Mouse (Mus musculus) embryo, embryonic 11 days (tissue): ENCODE results near the gene Unc119.

Experiments
- DNase-seq: peaks from one replicate; pipeline ENCODE4 v3.0.0-alpha.2; 2015

Unc119 gene

GRCm38 (mm10) chr11:78344890-78345715, 1.8 kb downstream of the Unc119 start:
- DNase-seq, result no peak

- no peak for DNase-seq
These were observed 2.5 kb downstream of the Unc119 start for GRCm38 (mm10) chr11:78345801-78346200.

- DNase-seq, result no peak
These were observed 3.2 kb downstream of the Unc119 start for GRCm38 (mm10) chr11:78346326-78347069.

GRCm38 (mm10) chr11:78347070-78347754, 3.9 kb downstream of the Unc119 start:
- DNase-seq, result peak; percentile 83

- no peak for DNase-seq
These were observed 4.6 kb downstream of the Unc119 start for GRCm38 (mm10) chr11:78347908-78348307.

DNA sequence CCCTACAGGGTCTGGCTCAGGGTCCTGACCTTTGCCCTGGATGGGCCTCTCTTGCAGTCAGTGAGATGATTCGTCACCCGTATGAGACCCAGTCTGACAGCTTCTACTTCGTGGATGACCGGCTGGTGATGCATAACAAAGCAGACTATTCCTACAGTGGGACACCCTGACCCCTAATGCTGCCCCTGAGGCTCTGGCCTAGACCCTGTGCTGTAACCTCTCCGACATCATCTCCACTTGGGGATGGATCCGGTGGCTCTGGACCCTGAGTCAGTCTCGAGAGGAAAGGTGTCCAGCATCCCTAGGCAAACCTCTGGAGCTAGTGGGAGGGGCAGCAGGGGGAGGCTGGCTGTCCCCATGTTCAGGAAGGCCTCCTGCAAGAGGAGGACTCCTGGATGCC, 5.2 kb downstream of the Unc119 start:
- no peak for DNase-seq

DNA sequence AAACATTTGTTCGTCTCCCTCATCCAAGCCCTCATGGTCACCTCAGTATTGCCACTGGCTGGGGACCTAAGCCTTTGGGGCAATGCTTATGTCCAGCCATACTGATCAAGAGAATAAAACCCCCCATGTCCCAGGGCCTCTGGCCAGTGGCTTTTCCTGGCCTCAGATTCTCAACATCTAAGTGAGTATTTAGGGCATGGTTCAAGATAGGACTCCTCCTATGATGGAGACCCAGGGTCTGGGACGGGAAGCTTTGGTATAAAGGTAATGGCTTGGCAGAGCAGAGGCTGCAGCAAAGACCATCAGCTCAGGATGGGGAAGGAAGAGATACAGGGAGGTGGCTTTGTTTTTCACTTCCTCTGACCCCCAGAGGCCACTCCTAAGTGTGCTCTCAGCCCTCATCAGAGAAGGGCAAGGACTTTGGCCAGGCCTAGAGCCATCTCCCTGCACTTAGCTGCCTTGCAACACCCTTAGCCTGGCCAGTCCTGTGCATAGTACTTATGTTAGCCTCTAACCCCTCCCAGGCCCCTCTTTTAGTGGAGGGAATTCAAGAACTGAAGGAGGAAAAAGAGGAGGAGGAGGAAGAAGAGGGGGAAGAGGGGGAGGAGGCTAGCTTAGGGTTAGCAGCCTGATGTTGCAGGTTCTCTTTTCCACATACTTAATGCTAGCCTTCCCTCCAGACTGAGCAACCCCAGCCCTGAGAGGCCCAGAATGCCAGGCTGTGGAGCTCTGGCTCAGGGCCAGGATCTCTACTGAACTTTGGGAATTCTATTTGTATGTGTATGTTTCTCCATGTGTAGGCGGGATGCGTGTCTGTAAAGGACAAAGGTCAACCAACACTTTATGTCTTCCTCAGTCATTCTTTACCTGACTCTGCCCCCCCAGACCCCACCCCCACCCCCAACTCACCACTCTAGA, 6.4 kb downstream of the Unc119 start:
- DNase-seq, result no peak

GRCm38 (mm10) chr11:78353081-78353480, 9.8 kb downstream of the Unc119 start:
- no peak for DNase-seq

GRCm38 (mm10) chr11:78354905-78355304, 11.6 kb downstream of the Unc119 start:
- DNase-seq, result no peak

DNA sequence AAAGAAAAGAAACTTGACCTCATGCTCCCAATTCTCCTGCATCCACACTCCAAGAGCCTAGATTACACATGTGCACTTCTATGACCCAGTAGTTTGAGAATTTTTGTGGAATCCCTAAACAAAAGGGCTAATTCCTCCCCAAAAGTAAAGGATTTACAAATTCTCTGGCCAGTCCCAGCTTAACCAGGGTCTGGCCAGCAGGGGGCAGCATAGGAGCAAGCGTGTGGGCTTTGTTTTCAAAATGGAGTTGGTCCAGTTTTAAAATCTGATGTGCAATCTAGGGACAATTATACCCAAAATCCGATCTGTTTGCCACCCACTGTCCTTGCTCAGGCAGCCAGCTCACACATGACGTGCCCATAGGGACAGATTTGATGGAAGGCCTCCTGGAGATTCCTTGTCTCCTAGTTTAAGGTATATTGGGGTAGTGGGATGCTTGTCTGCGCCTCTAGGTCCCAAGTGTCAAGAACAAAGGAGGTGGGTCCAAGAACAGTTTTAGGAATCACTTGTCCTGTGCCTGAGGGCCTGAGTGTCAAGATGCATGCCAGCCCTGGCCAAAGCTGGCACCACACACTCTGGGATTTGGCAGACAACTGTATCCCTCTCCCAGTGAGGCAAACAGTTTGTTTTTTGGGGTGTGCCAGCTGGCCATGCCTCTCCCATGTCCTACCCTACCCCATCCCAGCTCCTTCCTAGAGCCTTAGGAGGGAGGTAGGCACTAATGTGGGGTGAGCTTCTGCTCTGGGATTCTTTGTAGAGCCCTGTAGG, 12.4 kb downstream of the Unc119 start:
- DNase-seq, result peak; percentile 81

DNA sequence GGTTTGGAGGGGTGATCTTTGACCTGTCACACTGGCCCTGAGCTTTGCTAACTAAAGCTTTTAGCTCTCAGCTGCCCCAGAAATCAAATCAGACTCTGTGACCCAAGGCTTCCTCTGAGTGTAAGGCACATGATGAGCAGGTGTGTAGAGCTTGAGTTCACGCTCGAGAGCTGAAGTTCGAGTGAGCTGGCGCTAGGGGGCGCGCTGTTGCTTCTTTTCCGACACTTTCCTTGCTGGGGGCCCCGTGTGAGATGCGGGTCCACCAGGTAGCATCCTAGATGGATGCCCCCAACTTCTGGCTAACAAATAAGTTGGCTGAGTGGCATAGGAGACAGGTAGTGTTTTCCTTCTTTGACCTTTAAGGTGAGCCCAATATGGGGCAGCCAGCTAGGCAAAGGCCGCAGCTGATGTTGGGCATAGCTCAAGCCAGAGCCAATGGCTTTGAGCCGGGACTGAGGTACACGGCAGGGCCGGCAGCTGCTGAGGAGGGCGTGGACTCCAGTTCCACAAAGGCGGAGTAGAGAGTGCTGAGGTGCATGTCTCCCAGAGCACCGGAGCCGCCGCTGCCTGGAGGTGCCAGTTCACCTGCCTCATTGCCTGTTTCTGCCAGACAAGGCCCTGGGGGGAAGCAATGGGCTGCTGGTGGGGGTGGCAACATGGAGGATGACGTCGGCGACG, 15.2 kb downstream of the Unc119 start:
- DNase-seq, result peak; percentile 51

DNA sequence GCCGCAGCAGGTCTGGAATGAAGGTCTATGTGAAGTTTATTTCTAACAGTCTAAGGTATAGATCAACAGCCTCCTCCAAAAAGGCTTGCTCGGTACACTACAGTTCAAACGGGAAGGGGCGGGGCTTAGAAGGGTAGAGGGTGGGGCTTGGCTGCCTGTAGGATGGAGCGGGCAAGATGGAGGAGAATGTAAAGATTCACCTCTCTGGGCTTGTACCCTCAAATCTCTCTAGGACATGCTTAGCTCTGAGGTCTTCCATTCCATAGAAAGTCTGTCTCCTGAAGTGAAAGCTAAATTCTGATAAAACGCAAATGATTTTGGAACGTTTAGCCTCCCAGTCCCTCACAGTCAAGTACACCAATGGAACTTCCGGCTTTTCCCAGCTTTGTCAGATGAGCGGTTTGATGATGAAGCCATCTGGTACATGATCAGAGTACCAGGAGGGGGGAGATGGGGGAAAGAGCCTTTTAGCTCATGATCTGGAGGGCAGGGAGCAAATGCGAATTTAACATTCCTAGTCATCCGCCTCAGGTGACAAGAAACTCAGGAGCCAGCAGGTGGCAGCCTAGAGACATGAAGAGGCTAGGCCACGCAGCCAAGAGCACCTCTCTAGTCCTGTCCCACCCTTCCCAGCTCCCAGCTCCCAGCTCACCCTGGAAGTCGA, 17.0 kb downstream of the Unc119 start:
- DNase-seq, result peak; percentile 90

DNA sequence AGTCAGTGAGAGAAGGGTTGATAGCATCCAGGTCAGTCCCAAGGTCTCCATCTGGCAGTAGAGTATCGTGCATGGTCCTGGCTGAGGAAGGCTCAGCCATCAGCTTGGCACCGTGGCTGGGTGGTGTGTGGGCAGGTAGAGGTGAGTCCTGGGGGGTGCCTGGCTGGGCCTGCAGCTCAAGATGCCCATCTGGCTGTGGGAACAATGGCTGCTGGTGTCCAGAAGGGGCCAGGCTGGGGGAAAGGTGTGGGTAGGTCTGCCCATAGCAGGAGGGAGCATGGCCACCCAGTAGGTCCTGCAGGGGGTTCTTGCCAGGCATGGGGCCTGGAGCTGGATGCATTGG, 17.5 kb downstream of the Unc119 start:
- no peak for DNase-seq

GRCm38 (mm10) chr11:78363309-78364007, 20.2 kb downstream of the Unc119 start:
- no peak for DNase-seq

DNA sequence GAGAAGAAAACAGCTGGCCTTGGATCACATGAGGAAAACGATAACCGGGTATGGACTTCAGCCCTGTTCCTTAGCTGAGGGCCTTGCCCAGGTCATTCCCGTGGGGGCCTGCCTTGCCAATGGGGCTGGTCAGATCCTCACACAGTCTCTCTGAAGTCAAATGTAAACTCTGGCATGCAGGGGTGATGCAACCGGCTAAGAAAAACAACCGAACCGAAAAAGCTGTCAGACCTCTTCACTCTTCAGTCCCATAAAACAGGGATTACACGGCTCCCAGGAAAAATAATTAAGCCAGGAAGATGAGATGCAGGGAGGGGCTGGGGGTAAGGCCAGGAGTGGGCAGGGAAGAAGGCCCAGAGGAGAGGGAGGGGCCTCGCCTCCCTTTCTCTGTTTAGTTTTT, 20.8 kb downstream of the Unc119 start:
- no peak for DNase-seq

DNA sequence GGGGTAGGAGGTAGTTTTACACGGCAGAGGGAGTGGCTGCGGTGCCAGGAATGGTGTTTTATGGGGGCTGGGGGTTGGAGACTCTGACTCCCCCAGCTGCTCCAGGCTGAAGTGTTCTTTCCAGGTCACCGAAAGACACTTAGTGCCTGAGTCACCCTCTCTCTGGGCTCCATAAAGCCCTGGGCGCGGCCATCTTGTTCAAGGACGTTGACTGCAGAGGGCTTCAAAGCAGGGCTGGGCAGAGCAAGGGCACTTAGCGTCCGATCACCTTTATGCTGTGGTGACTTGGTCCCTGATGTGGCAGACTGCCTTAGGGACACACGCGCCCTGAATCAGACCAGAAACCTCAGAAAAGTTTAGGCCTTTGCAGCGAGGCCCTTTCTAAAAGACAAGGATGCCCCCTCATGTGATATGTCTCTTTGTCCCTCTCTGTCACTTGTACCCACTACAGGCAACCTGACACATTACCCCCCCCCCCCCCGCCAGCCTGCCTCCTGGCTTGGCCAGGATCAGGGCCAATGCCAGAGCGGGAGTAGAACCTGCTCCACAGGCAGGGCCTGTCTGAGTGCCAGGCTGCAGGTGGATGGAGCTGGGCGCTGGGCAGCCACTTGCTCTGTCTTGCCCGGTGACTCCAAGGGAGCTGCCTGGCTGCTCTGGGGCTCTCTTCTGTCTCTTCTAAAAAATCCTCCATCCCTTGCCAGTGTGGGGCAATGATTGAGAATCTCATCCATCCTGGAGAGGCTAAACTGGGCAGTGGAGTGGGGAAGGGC, 24.4 kb downstream of the Unc119 start:
- no peak for DNase-seq

DNA sequence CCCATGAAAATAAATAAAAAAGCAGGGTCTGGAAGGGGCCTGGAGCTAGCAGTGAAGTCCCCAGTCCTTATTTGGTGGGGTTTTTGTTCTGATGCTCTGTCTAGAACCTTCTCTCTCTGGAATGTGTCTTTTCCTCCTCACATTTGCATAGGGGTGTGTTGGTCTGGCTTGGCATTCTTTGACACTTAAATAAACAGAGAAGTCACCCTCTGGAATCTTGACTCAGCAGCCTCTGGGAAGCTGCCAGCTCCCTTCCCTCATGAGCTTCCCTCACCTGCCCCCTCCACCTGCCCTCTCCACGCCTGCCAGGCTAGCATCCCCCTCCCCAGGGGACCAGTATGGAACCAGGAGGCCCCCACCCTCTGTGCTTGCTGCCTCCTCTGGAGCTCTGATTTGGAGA, 27.1 kb downstream of the Unc119 start:
- no peak for DNase-seq

- DNase-seq, result no peak
These were observed 28.4 kb downstream of the Unc119 start for GRCm38 (mm10) chr11:78371711-78372110.

DNA sequence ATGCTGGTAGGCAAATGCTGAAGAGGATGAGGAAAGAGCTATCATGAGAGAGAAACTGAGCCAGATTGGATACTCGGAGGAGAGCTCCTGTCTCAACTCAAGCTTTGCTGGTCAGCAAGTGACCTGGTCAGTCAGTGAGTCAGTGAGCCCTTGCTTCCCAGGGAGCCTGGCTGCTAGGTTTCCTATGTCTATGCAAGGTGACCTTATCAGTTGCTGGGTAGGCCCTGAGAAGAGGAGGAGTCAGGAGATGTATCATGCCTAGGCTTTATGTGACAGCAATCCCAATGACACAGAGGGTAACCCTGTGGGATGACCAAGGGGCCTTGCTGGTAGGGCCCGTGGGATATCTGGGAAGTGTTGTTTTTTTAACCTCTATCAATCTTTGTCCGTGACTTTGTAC, 28.9 kb downstream of the Unc119 start:
- no peak for DNase-seq
